Mouse (Mus musculus): Measurements from ENCODE around the gene Cyren. TPM values are rescaled to one million over a fixed set of nuclear protein-coding genes. Genes with fewer than 3 reads are reported as not detected.

Gene Cyren
- total and polyA plus RNA-seq, 2 experiments, result 2.0 to 3.2 TPM

- Histone ChIP-seq H3K4me3 (ENCODE audit: insufficient read depth, low read depth, low read length) (peak overlapping the region; percentile 52), H3K9ac (ENCODE audit: low read depth, low read length) (peak overlapping the region; percentile 66), H3K79me2 (ENCODE audit: control insufficient read depth, insufficient read depth, low read length) (peaks cover 8% of the 10 kb centered on the region), H3K27me3 (ENCODE audit: control insufficient read depth, insufficient read depth, low read length) (no peaks in the 10 kb centered on the region), H3K4me1 (ENCODE audit: control insufficient read depth, insufficient read depth, low read length) (peaks cover 18% of the 10 kb centered on the region), H3K36me3 (ENCODE audit: control insufficient read depth, insufficient read depth, low read length) (peaks cover 11% of the 10 kb centered on the region), H3K27ac (replicated peaks; ENCODE audit: insufficient read depth, low read depth, low read length) (peak overlapping the region; percentile 73)
- TF ChIP-seq CTCF (IDR thresholded peaks at IDR 0.05; ENCODE audit: low read depth, low read length) (no peak), POLR2A (IDR thresholded peaks at IDR 0.05; ENCODE audit: extremely low read depth, insufficient read depth, low read length) (no peak)
- no peak for DNase-seq (ENCODE audit: extremely low read depth, low read depth, low spot score)
- WGBS, result 20% methylated on average over 9 of the region's 9 CpGs
These were observed 13.9 kb downstream of the Cyren start for GRCm38 (mm10) chr6:34863786-34864514.

DNA sequence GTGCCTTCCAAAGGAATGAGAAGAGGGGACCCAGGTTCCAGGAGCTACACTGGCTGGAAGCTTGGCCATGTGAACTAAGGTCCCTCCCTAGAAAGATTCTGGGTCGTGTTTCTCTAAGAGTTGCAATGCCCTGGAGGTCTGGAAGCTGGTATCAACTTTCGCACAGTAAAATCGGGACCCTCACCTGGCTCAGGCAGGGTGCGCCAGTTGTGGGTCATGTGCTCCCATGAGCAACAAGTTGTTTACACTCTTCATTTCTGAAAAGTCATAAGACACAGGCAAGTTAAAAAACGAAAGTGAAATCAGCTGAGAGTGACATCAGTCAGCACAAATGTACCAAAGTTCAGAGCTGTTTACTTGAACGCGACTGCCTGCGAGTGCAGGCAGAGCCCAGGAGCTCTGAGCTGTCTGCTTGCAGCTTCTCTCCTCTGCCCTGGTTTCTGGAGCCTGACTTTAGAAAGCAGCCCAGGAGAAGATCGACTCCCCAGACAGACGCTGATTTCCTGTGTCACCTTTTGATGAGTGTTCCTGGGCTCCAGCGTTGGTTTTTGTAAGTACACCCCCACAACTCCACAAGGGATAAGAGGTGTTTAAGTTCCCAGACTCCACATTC lies 15.0 kb downstream of the Cyren start, which contains the start of gene Tmem140:
Gene Tmem140 (plus strand): TSS at position 356 of the 613 bp plus-strand sequence.
- Histone ChIP-seq H3K4me1 (ENCODE audit: control insufficient read depth, insufficient read depth, low read length) (peaks cover 16% of the 10 kb centered on the region), H3K79me2 (ENCODE audit: control insufficient read depth, insufficient read depth, low read length) (peaks cover 8% of the 10 kb centered on the region), H3K9ac (ENCODE audit: low read depth, low read length) (peak within 1 kb of the TSS; percentile 86), H3K36me3 (ENCODE audit: control insufficient read depth, insufficient read depth, low read length) (peaks cover 5% of the 10 kb centered on the region; the same call in 1 of the 2 replicates), H3K4me3 (ENCODE audit: insufficient read depth, low read depth, low read length) (peak within 1 kb of the TSS; percentile 52), H3K27me3 (ENCODE audit: control insufficient read depth, insufficient read depth, low read length) (no peaks in the 10 kb centered on the region), H3K27ac (replicated peaks; ENCODE audit: insufficient read depth, low read depth, low read length) (peak within 1 kb of the TSS; percentile 90)
- DNase-seq (ENCODE audit: extremely low read depth, low read depth, low spot score), result peak; percentile 97
- TF ChIP-seq POLR2A (IDR thresholded peaks at IDR 0.05; ENCODE audit: extremely low read depth, insufficient read depth, low read length), result peak; percentile 91
- TF ChIP-seq CTCF (IDR thresholded peaks at IDR 0.05; ENCODE audit: low read depth, low read length), result no peak
- WGBS, result under 1% methylated on average over 11 of the region's 11 CpGs

DNA sequence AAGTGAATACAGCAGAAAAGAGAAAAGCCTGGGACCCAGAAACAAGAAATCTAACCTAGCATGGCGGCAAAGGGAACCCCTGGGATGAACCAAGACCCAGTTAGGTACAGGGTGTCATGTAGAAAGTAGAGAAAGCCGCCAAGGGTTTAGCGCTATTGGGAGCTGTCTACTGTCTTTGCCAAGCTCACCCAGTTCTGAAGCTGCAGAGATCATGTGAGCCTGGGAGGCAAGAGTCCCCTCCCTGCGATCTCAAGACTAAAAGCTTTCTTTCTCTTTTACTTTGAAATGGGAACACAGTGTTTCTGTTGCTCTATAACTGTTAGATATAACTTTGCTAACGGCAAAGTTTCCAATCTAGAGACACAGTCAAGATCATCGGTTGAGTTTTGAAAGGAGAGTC lies 15.5 kb downstream of the Cyren start:
- TF ChIP-seq CTCF (IDR thresholded peaks at IDR 0.05; ENCODE audit: low read depth, low read length) (no peak), POLR2A (IDR thresholded peaks at IDR 0.05; ENCODE audit: extremely low read depth, insufficient read depth, low read length) (no peak)
- Histone ChIP-seq H3K79me2 (ENCODE audit: control insufficient read depth, insufficient read depth, low read length) (peaks cover 8% of the 10 kb centered on the region), H3K27ac (replicated peaks; ENCODE audit: insufficient read depth, low read depth, low read length) (peak overlapping the region; percentile 90), H3K9ac (ENCODE audit: low read depth, low read length) (peak overlapping the region; percentile 38), H3K4me3 (ENCODE audit: insufficient read depth, low read depth, low read length) (peak overlapping the region; percentile 52), H3K27me3 (ENCODE audit: control insufficient read depth, insufficient read depth, low read length) (no peaks in the 10 kb centered on the region), H3K4me1 (ENCODE audit: control insufficient read depth, insufficient read depth, low read length) (peaks cover 16% of the 10 kb centered on the region), H3K36me3 (ENCODE audit: control insufficient read depth, insufficient read depth, low read length) (peaks cover 4% of the 10 kb centered on the region; the same call in 1 of the 2 replicates)
- WGBS, result 59% methylated on average over 6 of the region's 6 CpGs
- peak; percentile 66 for DNase-seq (ENCODE audit: extremely low read depth, low read depth, low spot score)

- no peak for DNase-seq (ENCODE audit: extremely low read depth, low read depth, low spot score)
- TF ChIP-seq POLR2A (IDR thresholded peaks at IDR 0.05; ENCODE audit: extremely low read depth, insufficient read depth, low read length) (no peak), CTCF (IDR thresholded peaks at IDR 0.05; ENCODE audit: low read depth, low read length) (no peak)
- Histone ChIP-seq H3K36me3 (ENCODE audit: control insufficient read depth, insufficient read depth, low read length) (no peaks in the 10 kb centered on the region), H3K27me3 (ENCODE audit: control insufficient read depth, insufficient read depth, low read length) (no peaks in the 10 kb centered on the region), H3K27ac (replicated peaks; ENCODE audit: insufficient read depth, low read depth, low read length) (no peak overlapping the region), H3K4me1 (ENCODE audit: control insufficient read depth, insufficient read depth, low read length) (peaks cover 16% of the 10 kb centered on the region), H3K9ac (ENCODE audit: low read depth, low read length) (no peak overlapping the region), H3K79me2 (ENCODE audit: control insufficient read depth, insufficient read depth, low read length) (peaks cover 8% of the 10 kb centered on the region), H3K4me3 (ENCODE audit: insufficient read depth, low read depth, low read length) (no peak overlapping the region)
- WGBS, result 87% methylated on average over 11 of the region's 11 CpGs
These were observed 16.3 kb downstream of the Cyren start for GRCm38 (mm10) chr6:34861546-34862053.

DNA sequence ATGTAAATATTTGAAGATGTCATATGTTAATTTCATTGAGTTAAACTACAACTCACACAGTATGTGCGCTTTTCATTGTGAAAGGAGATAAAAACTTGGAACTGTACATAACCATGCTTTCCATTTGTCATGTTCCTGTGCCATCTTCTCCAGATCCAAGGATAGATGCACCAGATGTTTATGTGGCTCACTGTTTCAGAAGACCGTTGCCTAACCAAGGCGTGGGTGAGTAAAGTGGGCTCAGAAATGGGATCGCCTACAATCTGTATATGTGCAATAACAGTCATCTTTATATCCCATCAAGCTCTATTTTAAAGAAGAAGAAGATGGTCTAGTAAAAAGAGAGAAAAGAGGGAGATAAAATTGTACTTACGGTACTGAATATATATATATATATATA lies 45.5 kb downstream of the Cyren start:
- WGBS, result 95% methylated on average over 5 of the region's 5 CpGs
- no peak overlapping the region for H3K4me3 ChIP-seq (ENCODE audit: insufficient read depth, low read depth, low read length)
- H3K9ac ChIP-seq (ENCODE audit: low read depth, low read length), result no peak overlapping the region
- DNase-seq (ENCODE audit: extremely low read depth, low read depth, low spot score), result no peak
- no peak for TF ChIP-seq CTCF (IDR thresholded peaks at IDR 0.05; ENCODE audit: low read depth, low read length)
- no peak overlapping the region for H3K27ac ChIP-seq (replicated peaks; ENCODE audit: insufficient read depth, low read depth, low read length)
- H3K36me3 ChIP-seq (ENCODE audit: control insufficient read depth, insufficient read depth, low read length), result no peaks in the 10 kb centered on the region
- H3K4me1 ChIP-seq (ENCODE audit: control insufficient read depth, insufficient read depth, low read length), result no peaks in the 10 kb centered on the region
- no peaks in the 10 kb centered on the region for H3K79me2 ChIP-seq (ENCODE audit: control insufficient read depth, insufficient read depth, low read length)
- H3K27me3 ChIP-seq (ENCODE audit: control insufficient read depth, insufficient read depth, low read length), result no peaks in the 10 kb centered on the region

DNA sequence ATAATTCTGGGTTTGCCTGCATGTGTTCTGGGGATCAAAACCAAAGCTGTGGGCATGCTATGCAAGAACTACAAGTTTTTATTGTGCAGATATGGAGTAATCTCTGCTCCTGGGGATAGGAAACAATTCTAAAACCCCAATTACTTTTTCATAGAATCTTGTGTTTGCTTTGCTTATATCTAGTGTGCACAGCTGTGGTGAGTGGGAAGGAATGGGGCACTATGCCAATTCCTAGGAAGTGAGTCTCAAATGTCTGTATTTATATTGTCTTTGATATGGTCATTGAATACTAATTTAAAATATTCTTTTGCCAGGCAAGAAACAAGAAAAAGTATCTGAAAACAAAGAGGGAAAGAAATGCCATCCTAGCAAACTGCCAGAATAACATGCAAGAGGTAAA lies 53.5 kb downstream of the Cyren start:
- H3K4me1 ChIP-seq (ENCODE audit: control insufficient read depth, insufficient read depth, low read length), result no peaks in the 10 kb centered on the region
- no peaks in the 10 kb centered on the region for H3K27me3 ChIP-seq (ENCODE audit: control insufficient read depth, insufficient read depth, low read length)
- H3K79me2 ChIP-seq (ENCODE audit: control insufficient read depth, insufficient read depth, low read length), result no peaks in the 10 kb centered on the region
- DNase-seq (ENCODE audit: extremely low read depth, low read depth, low spot score), result no peak
- H3K36me3 ChIP-seq (ENCODE audit: control insufficient read depth, insufficient read depth, low read length), result no peaks in the 10 kb centered on the region
- TF ChIP-seq CTCF (IDR thresholded peaks at IDR 0.05; ENCODE audit: low read depth, low read length) (no peak), POLR2A (IDR thresholded peaks at IDR 0.05; ENCODE audit: extremely low read depth, insufficient read depth, low read length) (no peak)
- no peak overlapping the region for H3K27ac ChIP-seq (replicated peaks; ENCODE audit: insufficient read depth, low read depth, low read length)
- no peak overlapping the region for H3K9ac ChIP-seq (ENCODE audit: low read depth, low read length)
- no peak overlapping the region for H3K4me3 ChIP-seq (ENCODE audit: insufficient read depth, low read depth, low read length)

Other genes with a start within 250 kb of the Cyren start
- gene Agbl3, start 97.6 kb downstream of the Cyren start, total RNA-seq (2014; rRNA removed), result 8.4 and 8.6 TPM in 2 replicates
- 2.2 and 2.3 TPM in 2 replicates for gene Agbl3, start 97.6 kb downstream of the Cyren start, polyA plus RNA-seq (2012; rRNA removed)
- 31.9 and 37.9 TPM in 2 replicates for gene Tmem140, start 14.9 kb downstream of the Cyren start, total RNA-seq (2014; rRNA removed)
- gene Tmem140, start 14.9 kb downstream of the Cyren start, polyA plus RNA-seq (2012; rRNA removed), result 19.1 and 20.1 TPM in 2 replicates
- gene Wdr91, start 32.8 kb upstream of the Cyren start, total RNA-seq (2014; rRNA removed), result 9.5 and 14.9 TPM in 2 replicates
- gene Wdr91, start 32.8 kb upstream of the Cyren start, polyA plus RNA-seq (2012; rRNA removed), result 23.4 and 28.0 TPM in 2 replicates
- not detected in 2 replicates for gene Stra8, start 42.1 kb upstream of the Cyren start, total RNA-seq (2014; rRNA removed)
- gene Stra8, start 42.1 kb upstream of the Cyren start, polyA plus RNA-seq (2012; rRNA removed), result not detected in 2 replicates
- not detected in 2 replicates for gene Slc23a4, start 110.3 kb upstream of the Cyren start, total RNA-seq (2014; rRNA removed)
- 0.22 TPM in 1 of 2 replicates, not detected in the other for gene Slc23a4, start 110.3 kb upstream of the Cyren start, polyA plus RNA-seq (2012; rRNA removed)

Data from liver, adult 2 months (tissue).